Mouse (Mus musculus) limb, embryonic 14.5 days (tissue): ENCODE data around the gene Rbms3. TPM values are rescaled to one million over a fixed set of nuclear protein-coding genes. Genes with fewer than 3 reads are reported as not detected.

Experiments used
- ATAC-seq: fragments of 200-750 bp; cut with Nextera tagmentation; 2 replicates; pipeline ENCODE4 v1.8.0; 2017; ENCODE audit warnings: low read depth, moderate number of reproducible peaks, moderate TSS enrichment; ENCODE audit not compliant: low FRiP score
- DNase-seq: peaks from one replicate; pipeline ENCODE4 v3.0.0-alpha.2; 2015; ENCODE audit warnings: low spot score
- H3K27ac ChIP-seq: fragments of 300-500 bp; sonication (generic); replicated peaks from 2 replicates; pipeline ENCODE4 v1.5.1; 2014; ENCODE audit warnings: low read depth, mild to moderate bottlenecking, low read length, moderate library complexity, mixed read lengths
- H3K27me3 ChIP-seq: fragments of 300-500 bp; sonication (generic); 2 replicates; pipeline ENCODE4 v1.6.1; 2014; ENCODE audit warnings: low read length, mixed read lengths; ENCODE audit not compliant: control insufficient read depth, insufficient read depth
- H3K36me3 ChIP-seq: fragments of 300-500 bp; sonication (generic); 2 replicates; pipeline ENCODE4 v1.6.1; 2014; ENCODE audit warnings: mild to moderate bottlenecking, low read length, moderate library complexity, mixed read lengths; ENCODE audit not compliant: control insufficient read depth, insufficient read depth
- H3K4me1 ChIP-seq: fragments of 300-500 bp; sonication (generic); 2 replicates; pipeline ENCODE4 v1.6.1; 2014; ENCODE audit warnings: antibody characterized with exemption, low read length, mixed read lengths; ENCODE audit not compliant: control insufficient read depth, insufficient read depth
- H3K4me2 ChIP-seq: fragments of 300-500 bp; sonication (generic); replicated peaks from 2 replicates; pipeline ENCODE4 v1.6.1; 2014; ENCODE audit warnings: low read depth, mild to moderate bottlenecking, low read length, moderate library complexity; ENCODE audit not compliant: severe bottlenecking
- H3K4me3 ChIP-seq: fragments of 300-500 bp; sonication (generic); replicated peaks from 2 replicates; pipeline ENCODE4 v1.5.1; 2014; ENCODE audit warnings: low read length
- H3K9ac ChIP-seq: fragments of 300-500 bp; sonication (generic); 2 replicates; pipeline ENCODE4 v1.6.1; 2014; ENCODE audit warnings: mild to moderate bottlenecking, low read depth, low read length, moderate library complexity; ENCODE audit not compliant: severe bottlenecking
- H3K9me3 ChIP-seq: fragments of 300-500 bp; sonication (generic); 2 replicates; pipeline ENCODE4 v1.6.1; 2016; ENCODE audit warnings: low read length; ENCODE audit not compliant: control insufficient read depth
- POLR2A ChIP-seq: fragments of 200-500 bp; IDR thresholded peaks from 2 replicates; pipeline ENCODE4 v1.8.0; 2012; ENCODE audit warnings: inconsistent platforms, mild to moderate bottlenecking, moderate library complexity, borderline replicate concordance; ENCODE audit not compliant: insufficient read depth, insufficient read length; ENCODE audit errors: extremely low read depth
- WGBS: fragments of 180-500 bp; shearing (Covaris S2); extraction: QIAGEN DNeasy Blood & Tissue Kit; methylation state at CpG from one replicate; pipeline ENCODE4 v1.1.7; 2014; 5-methylcytosine and 5-hydroxymethylcytosine counted together
- polyA plus RNA-seq, 2 experiments: library from polyadenylated mRNA; depleted of rRNA in 1 of 2; stranded (reverse) in 1 of 2; unstranded in 1 of 2; fragments of >200 nt; fragmentation: Nextera tagmentation in 1 of 2; extraction: Ambion mirVana in 1 of 2; gene quantifications; 2 replicates each; pipeline versions ENCODE4 v1.2.1 to v1.2.3; 2012 to 2014

The Rbms3 gene
- polyA plus RNA-seq, 2 experiments = 42.1 to 94.5 TPM

- H3K36me3 ChIP-seq = no peaks in the 10 kb centered on the region
- ATAC-seq = no peak
- H3K27me3 ChIP-seq = no peaks in the 10 kb centered on the region
- H3K27ac ChIP-seq = no peak overlapping the region
- no peak for TF ChIP-seq POLR2A
- H3K9me3 ChIP-seq = no peaks in the 10 kb centered on the region
- H3K4me2 ChIP-seq = no peak overlapping the region
- no peak for DNase-seq
- 69% methylated on average over 5 of the region's 5 CpGs for WGBS
- H3K4me1 ChIP-seq = no peaks in the 10 kb centered on the region
- no peak overlapping the region for H3K9ac ChIP-seq
- H3K4me3 ChIP-seq = no peak overlapping the region
Observed at GRCm38 (mm10) chr9:117136410-117136809, 493.3 kb downstream of the Rbms3 start.

- Histone ChIP-seq H3K27me3 (no peaks in the 10 kb centered on the region), H3K27ac (no peak overlapping the region), H3K4me1 (no peaks in the 10 kb centered on the region), H3K9me3 (no peaks in the 10 kb centered on the region), H3K9ac (no peak overlapping the region), H3K4me3 (no peak overlapping the region), H3K4me2 (no peak overlapping the region), H3K36me3 (no peaks in the 10 kb centered on the region)
- no peak for ATAC-seq
- 44% methylated on average over 2 of the region's 2 CpGs for WGBS
- no peak for DNase-seq
- no peak for TF ChIP-seq POLR2A
Observed at GRCm38 (mm10) chr9:117134043-117134442, 495.7 kb downstream of the Rbms3 start.

- no peaks in the 10 kb centered on the region for H3K9me3 ChIP-seq
- no peak overlapping the region for H3K9ac ChIP-seq
- H3K27ac ChIP-seq = no peak overlapping the region
- peaks cover 16% of the 10 kb centered on the region for H3K4me1 ChIP-seq
- WGBS = 60% methylated on average over 8 of the region's 8 CpGs
- ATAC-seq (0 out of 2 replicates have a peak, but pooled peaks have one; percentile 65), DNase-seq (peak; percentile 52)
- no peaks in the 10 kb centered on the region for H3K36me3 ChIP-seq
- no peaks in the 10 kb centered on the region for H3K27me3 ChIP-seq
- no peak overlapping the region for H3K4me3 ChIP-seq
- no peak for TF ChIP-seq POLR2A
- H3K4me2 ChIP-seq = no peak overlapping the region
Observed at GRCm38 (mm10) chr9:117126816-117127215, 502.9 kb downstream of the Rbms3 start.

- no peak overlapping the region for H3K4me2 ChIP-seq
- ATAC-seq (no peak), DNase-seq (no peak)
- WGBS = 57% methylated on average over 6 of the region's 6 CpGs
- TF ChIP-seq POLR2A = no peak
- no peak overlapping the region for H3K4me3 ChIP-seq
- peaks cover 16% of the 10 kb centered on the region for H3K4me1 ChIP-seq
- no peak overlapping the region for H3K9ac ChIP-seq
- H3K27ac ChIP-seq = no peak overlapping the region
- no peaks in the 10 kb centered on the region for H3K36me3 ChIP-seq
- no peaks in the 10 kb centered on the region for H3K27me3 ChIP-seq
- H3K9me3 ChIP-seq = no peaks in the 10 kb centered on the region
Observed at GRCm38 (mm10) chr9:117125844-117126243, 503.9 kb downstream of the Rbms3 start.

GRCm38 (mm10) chr9:117121572-117121971 is 508.1 kb downstream of the Rbms3 start:
- ATAC-seq (no peak), DNase-seq (no peak)
- H3K36me3 ChIP-seq = peaks cover 3% of the 10 kb centered on the region; the same call in 1 of the 2 replicates
- H3K27ac ChIP-seq = no peak overlapping the region
- WGBS = 90% methylated on average over 6 of the region's 6 CpGs
- H3K9me3 ChIP-seq = no peaks in the 10 kb centered on the region
- H3K4me2 ChIP-seq = no peak overlapping the region
- no peaks in the 10 kb centered on the region for H3K27me3 ChIP-seq
- 0 out of 2 replicates have a peak, but pooled peaks cover 3% of the 10 kb centered on the region for H3K4me1 ChIP-seq
- H3K4me3 ChIP-seq = no peak overlapping the region
- no peak overlapping the region for H3K9ac ChIP-seq
- TF ChIP-seq POLR2A = no peak
